Mouse (Mus musculus) liver, embryonic 14.5 days (tissue): ENCODE results near the gene Wrnip1. TPM values are rescaled to one million over a fixed set of nuclear protein-coding genes. Genes with fewer than 3 reads are reported as not detected.
A peak's percentile ranks its signal among the peaks of the same experiment; 100 is the strongest.

Experiments
- ATAC-seq: fragments of 200-750 bp; cut with Nextera tagmentation; 2 replicates; pipeline ENCODE4 v1.8.0; 2017; ENCODE audit warnings: moderate number of reproducible peaks, mild to moderate bottlenecking, moderate library complexity; ENCODE audit not compliant: insufficient read depth
- DNase-seq, 3 experiments: peaks; one replicate each; pipeline ENCODE4 v3.0.0-alpha.2; 2012 to 2013; ENCODE audit warnings: low read depth in 3 of 3, low spot score in 3 of 3
- H3K27ac ChIP-seq: fragments of 300-500 bp; sonication (generic); 2 replicates; pipeline ENCODE4 v1.5.1; 2014; ENCODE audit warnings: moderate library complexity, mild to moderate bottlenecking, control low read depth, inconsistent platforms
- H3K27me3 ChIP-seq: fragments of 300-500 bp; sonication (generic); 2 replicates; pipeline ENCODE4 v1.6.1; 2014; ENCODE audit warnings: mild to moderate bottlenecking, low read length, moderate library complexity; ENCODE audit not compliant: control insufficient read depth, insufficient read depth
- H3K36me3 ChIP-seq: fragments of 300-500 bp; sonication (generic); replicated peaks from 2 replicates; pipeline ENCODE4 v1.6.1; 2014; ENCODE audit warnings: low read depth; ENCODE audit not compliant: control insufficient read depth, insufficient read depth
- H3K4me1 ChIP-seq, 2 experiments: fragments of 200-500 bp in 1 of 2; fragments of 300-500 bp in 1 of 2; sonication (generic) in 1 of 2; replicated peaks; 2 replicates each; pipeline ENCODE4 v1.6.1; 2012 to 2014; ENCODE audit warnings: antibody characterized with exemption in 1 of 2, inconsistent platforms in 1 of 2, low read length in 1 of 2; ENCODE audit not compliant: control insufficient read depth in 2 of 2, insufficient read depth in 2 of 2
- H3K4me2 ChIP-seq: fragments of 300-500 bp; sonication (generic); 2 replicates; pipeline ENCODE4 v1.6.1; 2014; ENCODE audit warnings: low read depth, mild to moderate bottlenecking, control low read depth, moderate library complexity
- H3K4me3 ChIP-seq, 2 experiments: fragments of 200-500 bp in 1 of 2; fragments of 300-500 bp in 1 of 2; sonication (generic) in 1 of 2; 2 replicates each; pipeline ENCODE4 v1.5.1; 2012 to 2014; ENCODE audit warnings: low read depth in 2 of 2, low read length in 2 of 2, mild to moderate bottlenecking in 2 of 2, control low read depth in 1 of 2, inconsistent platforms in 1 of 2, moderate library complexity in 1 of 2; ENCODE audit not compliant: insufficient read depth in 1 of 2
- H3K9ac ChIP-seq: fragments of 300-500 bp; sonication (generic); replicated peaks from 2 replicates; pipeline ENCODE4 v1.6.1; 2014; ENCODE audit warnings: mild to moderate bottlenecking, control low read depth, moderate library complexity
- H3K9me3 ChIP-seq: fragments of 300-500 bp; sonication (generic); 2 replicates; pipeline ENCODE4 v1.6.1; 2016; ENCODE audit warnings: low read length, mixed read lengths; ENCODE audit not compliant: control insufficient read depth
- CTCF ChIP-seq: IDR thresholded peaks from 2 replicates; pipeline ENCODE4 v1.5.1; 2016; ENCODE audit warnings: antibody characterized with exemption, low read depth, control low read depth
- EP300 ChIP-seq: IDR thresholded peaks from 2 replicates; pipeline ENCODE4 v1.6.1; 2016; ENCODE audit warnings: antibody characterized with exemption, low read depth
- WGBS: fragments of 180-500 bp; shearing (Covaris S2); extraction: QIAGEN DNeasy Blood & Tissue Kit; methylation state at CpG from one replicate; pipeline ENCODE4 v1.1.7; 2014; ENCODE audit not compliant: insufficient replicate concordance; 5-methylcytosine and 5-hydroxymethylcytosine counted together
- polyA plus RNA-seq, 2 experiments: library from polyadenylated mRNA; depleted of rRNA in 1 of 2; stranded (reverse) in 1 of 2; unstranded in 1 of 2; fragments of >200 nt; fragmentation: Nextera tagmentation in 1 of 2; extraction: Ambion mirVana in 1 of 2; gene quantifications; 2 replicates each; pipeline versions ENCODE4 v1.2.1 to v1.2.3; 2012 to 2014

Wrnip1 gene
- polyA plus RNA-seq, 2 experiments, result 6.0 to 16.3 TPM

GRCm38 (mm10) chr13:32794619-32795018 lies 7.2 kb upstream of the Wrnip1 start:
- Histone ChIP-seq H3K4me1 (peaks cover 0 to 1% of the 10 kb centered on the region in 2 experiments; a peak in 1 of 4 replicates), H3K36me3 (no peaks in the 10 kb centered on the region), H3K9ac (no peak overlapping the region), H3K27ac (no peak overlapping the region), H3K4me2 (no peak overlapping the region), H3K27me3 (no peaks in the 10 kb centered on the region), H3K4me3 (no peak overlapping the region), H3K9me3 (no peaks in the 10 kb centered on the region)
- DNase-seq (no peak), ATAC-seq (no peak)
- TF ChIP-seq EP300 (no peak), CTCF (no peak)
- 54% methylated on average over 2 of the region's 2 CpGs for WGBS

- no peak for TF ChIP-seq CTCF
- TF ChIP-seq EP300, result no peak
- no peak for ATAC-seq
- Histone ChIP-seq H3K36me3 (no peaks in the 10 kb centered on the region), H3K9ac (no peak overlapping the region), H3K4me2 (no peak overlapping the region), H3K27me3 (no peaks in the 10 kb centered on the region), H3K9me3 (no peaks in the 10 kb centered on the region), H3K27ac (no peak overlapping the region), H3K4me1 (peaks cover 0 to 1% of the 10 kb centered on the region in 2 experiments; a peak in 1 of 4 replicates), H3K4me3 (no peak overlapping the region)
- no peak for DNase-seq
- WGBS, result 70% methylated on average over 5 of the region's 5 CpGs
Measured at GRCm38 (mm10) chr13:32795166-32795565, 6.7 kb upstream of the Wrnip1 start.

- DNase-seq, result no peak
- no peak overlapping the region for H3K4me3 ChIP-seq
- H3K9me3 ChIP-seq, result no peaks in the 10 kb centered on the region
- no peak for ATAC-seq
- H3K4me1 ChIP-seq, result peaks cover 0 to 3% of the 10 kb centered on the region in 2 experiments; a peak in 1 of 4 replicates
- H3K4me2 ChIP-seq, result no peak overlapping the region
- TF ChIP-seq EP300 (no peak), CTCF (no peak)
- H3K9ac ChIP-seq, result no peak overlapping the region
- WGBS, result 69% methylated on average over 1 of the region's 1 CpGs
- H3K36me3 ChIP-seq, result no peaks in the 10 kb centered on the region
- H3K27ac ChIP-seq, result no peak overlapping the region
- H3K27me3 ChIP-seq, result no peaks in the 10 kb centered on the region
Measured at GRCm38 (mm10) chr13:32797085-32797484, 4.8 kb upstream of the Wrnip1 start.

GRCm38 (mm10) chr13:32799131-32799530 lies 2.7 kb upstream of the Wrnip1 start:
- ATAC-seq (no peak), DNase-seq (peak in 1 of 3 experiments; percentile 3)
- Histone ChIP-seq H3K9me3 (no peaks in the 10 kb centered on the region), H3K9ac (no peak overlapping the region), H3K4me1 (peaks cover 5 to 7% of the 10 kb centered on the region in 2 experiments), H3K27ac (no peak overlapping the region), H3K36me3 (no peaks in the 10 kb centered on the region), H3K4me2 (no peak overlapping the region), H3K27me3 (no peaks in the 10 kb centered on the region), H3K4me3 (no peak overlapping the region)
- WGBS, result 48% methylated on average over 2 of the region's 2 CpGs
- TF ChIP-seq EP300 (no peak), CTCF (no peak)

GRCm38 (mm10) chr13:32800859-32801258 lies 979 bp upstream of the Wrnip1 start:
- Histone ChIP-seq H3K9me3 (no peaks in the 10 kb centered on the region), H3K27me3 (no peaks in the 10 kb centered on the region), H3K9ac (peak overlapping the region; percentile 69; the same call in 1 of the 2 replicates), H3K27ac (no peak overlapping the region), H3K4me1 (peaks cover 5 to 6% of the 10 kb centered on the region in 2 experiments; a peak in 3 of 4 replicates), H3K4me3 (peak overlapping the region in 1 of 2 experiments; percentile 95; a peak in 2 of 4 replicates), H3K4me2 (peak overlapping the region; percentile 98), H3K36me3 (no peaks in the 10 kb centered on the region)
- DNase-seq (peak; percentile 32 to 41 (median 33)), ATAC-seq (no peak)
- no peak for TF ChIP-seq EP300
- peak; percentile 39 for TF ChIP-seq CTCF
